Mouse (Mus musculus) forebrain, embryonic 13.5 days (tissue): ENCODE measurements around the gene Mrpl23. TPM values are rescaled to one million over a fixed set of nuclear protein-coding genes. Genes with fewer than 3 reads are reported as not detected.
A peak's percentile ranks its signal among the peaks of the same experiment; 100 is the strongest.

Experiments used
- ATAC-seq: fragments of 200-750 bp; cut with Nextera tagmentation; 2 replicates; pipeline ENCODE4 v1.8.0; 2017
- H3K27ac ChIP-seq: fragments of 300-500 bp; sonication (generic); 2 replicates; pipeline ENCODE4 v1.5.1; 2015; ENCODE audit warnings: inconsistent platforms, mild to moderate bottlenecking, moderate library complexity
- H3K27me3 ChIP-seq: fragments of 300-500 bp; sonication (generic); 2 replicates; pipeline ENCODE4 v1.6.1; 2015; ENCODE audit warnings: mild to moderate bottlenecking, inconsistent platforms
- H3K36me3 ChIP-seq: fragments of 300-500 bp; sonication (generic); 2 replicates; pipeline ENCODE4 v1.6.1; 2015; ENCODE audit warnings: mild to moderate bottlenecking, inconsistent platforms; ENCODE audit not compliant: poor library complexity, severe bottlenecking
- H3K4me1 ChIP-seq: fragments of 300-500 bp; sonication (generic); 2 replicates; pipeline ENCODE4 v1.6.1; 2015; ENCODE audit warnings: inconsistent platforms
- H3K4me2 ChIP-seq: fragments of 300-500 bp; sonication (generic); 2 replicates; pipeline ENCODE4 v1.6.1; 2015; ENCODE audit warnings: inconsistent platforms, mild to moderate bottlenecking, moderate library complexity
- H3K4me3 ChIP-seq: fragments of 300-500 bp; sonication (generic); 2 replicates; pipeline ENCODE4 v1.5.1; 2015; ENCODE audit warnings: mild to moderate bottlenecking, inconsistent platforms
- H3K9ac ChIP-seq: fragments of 300-500 bp; sonication (generic); 2 replicates; pipeline ENCODE4 v1.6.1; 2015; ENCODE audit warnings: mild to moderate bottlenecking, inconsistent platforms
- H3K9me3 ChIP-seq: fragments of 300-500 bp; sonication (generic); replicated peaks from 2 replicates; pipeline ENCODE4 v1.6.1; 2016; ENCODE audit warnings: inconsistent platforms
- WGBS: fragments of 180-500 bp; shearing (Covaris S2); methylation state at CpG from one replicate; pipeline ENCODE4 v1.1.7; 2015; 5-methylcytosine and 5-hydroxymethylcytosine counted together
- polyA plus RNA-seq: library from polyadenylated mRNA; unstranded; fragments of >200 nt; fragmentation: Nextera tagmentation; extraction: Ambion mirVana; gene quantifications from 2 replicates; pipeline ENCODE4 v1.2.1, GENCODE M21; 2015

The Mrpl23 gene
- polyA plus RNA-seq, 1 experiment from 2014 or later, result 16.5 TPM

DNA sequence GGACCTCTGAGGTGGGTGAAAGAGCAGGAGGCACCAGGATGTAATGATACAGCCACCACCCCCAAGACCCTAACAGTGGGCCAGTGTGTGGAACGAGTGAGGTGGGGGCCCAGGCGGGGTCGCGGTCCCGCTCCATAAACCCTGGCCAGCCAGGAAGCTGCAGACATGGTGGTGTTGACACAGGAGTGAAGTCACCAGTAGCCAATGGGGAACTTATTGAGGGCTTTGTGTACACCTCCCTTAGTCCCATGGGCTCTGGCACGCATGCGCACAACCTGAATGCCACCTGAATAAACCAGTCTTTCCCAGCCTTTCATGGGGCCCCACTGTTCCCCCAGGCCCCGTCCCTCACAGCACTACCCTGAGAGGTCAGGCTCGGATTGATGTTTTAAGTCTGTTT, 38.1 kb downstream of the Mrpl23 start:
- H3K9ac ChIP-seq, result no peak overlapping the region
- ATAC-seq, result no peak
- H3K4me1 ChIP-seq, result 0 out of 2 replicates have a peak, but pooled peaks cover 16% of the 10 kb centered on the region
- H3K27me3 ChIP-seq, result no peaks in the 10 kb centered on the region
- no peak overlapping the region for H3K4me3 ChIP-seq
- H3K27ac ChIP-seq, result no peak overlapping the region
- no peaks in the 10 kb centered on the region for H3K9me3 ChIP-seq
- no peak overlapping the region for H3K4me2 ChIP-seq
- 89% methylated on average over 9 of the region's 9 CpGs for WGBS
- H3K36me3 ChIP-seq, result no peaks in the 10 kb centered on the region

GRCm38 (mm10) chr7:142571458-142572220, 39.2 kb downstream of the Mrpl23 start:
- H3K27ac ChIP-seq, result no peak overlapping the region
- H3K9me3 ChIP-seq, result no peaks in the 10 kb centered on the region
- no peaks in the 10 kb centered on the region for H3K27me3 ChIP-seq
- no peaks in the 10 kb centered on the region for H3K36me3 ChIP-seq
- no peak overlapping the region for H3K9ac ChIP-seq
- no peak overlapping the region for H3K4me2 ChIP-seq
- H3K4me3 ChIP-seq, result no peak overlapping the region
- 0 out of 2 replicates have a peak, but pooled peaks cover 16% of the 10 kb centered on the region for H3K4me1 ChIP-seq
- no peak for ATAC-seq
- 78% methylated on average over 16 of the region's 16 CpGs for WGBS

- H3K27me3 ChIP-seq, result no peaks in the 10 kb centered on the region
- H3K9me3 ChIP-seq, result no peaks in the 10 kb centered on the region
- H3K36me3 ChIP-seq, result no peaks in the 10 kb centered on the region
- H3K4me1 ChIP-seq, result 0 out of 2 replicates have a peak, but pooled peaks cover 16% of the 10 kb centered on the region
- H3K9ac ChIP-seq, result no peak overlapping the region
- no peak overlapping the region for H3K27ac ChIP-seq
- no peak overlapping the region for H3K4me3 ChIP-seq
- 66% methylated on average over 7 of the region's 7 CpGs for WGBS
- no peak overlapping the region for H3K4me2 ChIP-seq
- no peak for ATAC-seq
Measured at GRCm38 (mm10) chr7:142572343-142572742, 39.9 kb downstream of the Mrpl23 start.

DNA sequence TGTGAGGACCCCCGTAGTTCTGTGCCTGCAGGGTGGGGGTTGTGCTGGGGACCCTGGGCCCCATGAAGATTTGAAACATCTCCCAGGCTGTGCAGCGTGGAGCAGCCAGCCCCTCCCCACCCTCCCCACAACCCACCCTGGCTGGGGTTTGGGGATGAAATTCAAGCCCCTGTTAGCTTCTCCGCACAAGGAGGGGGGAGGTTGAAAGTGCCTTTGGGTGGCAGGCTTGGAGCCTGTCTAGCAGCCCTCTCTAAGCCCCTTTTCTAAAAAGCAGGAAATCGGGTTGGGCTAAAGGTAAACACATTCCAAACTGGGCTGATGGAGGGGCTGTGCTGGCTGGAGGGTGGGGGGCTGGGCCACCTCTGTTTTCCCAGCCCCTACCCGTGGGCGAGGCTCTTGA, 40.5 kb downstream of the Mrpl23 start:
- no peak overlapping the region for H3K27ac ChIP-seq
- ATAC-seq, result no peak
- no peak overlapping the region for H3K4me2 ChIP-seq
- H3K9me3 ChIP-seq, result no peaks in the 10 kb centered on the region
- 54% methylated on average over 6 of the region's 6 CpGs for WGBS
- no peak overlapping the region for H3K9ac ChIP-seq
- no peaks in the 10 kb centered on the region for H3K27me3 ChIP-seq
- no peak overlapping the region for H3K4me3 ChIP-seq
- H3K4me1 ChIP-seq, result 0 out of 2 replicates have a peak, but pooled peaks cover 16% of the 10 kb centered on the region
- H3K36me3 ChIP-seq, result no peaks in the 10 kb centered on the region

DNA sequence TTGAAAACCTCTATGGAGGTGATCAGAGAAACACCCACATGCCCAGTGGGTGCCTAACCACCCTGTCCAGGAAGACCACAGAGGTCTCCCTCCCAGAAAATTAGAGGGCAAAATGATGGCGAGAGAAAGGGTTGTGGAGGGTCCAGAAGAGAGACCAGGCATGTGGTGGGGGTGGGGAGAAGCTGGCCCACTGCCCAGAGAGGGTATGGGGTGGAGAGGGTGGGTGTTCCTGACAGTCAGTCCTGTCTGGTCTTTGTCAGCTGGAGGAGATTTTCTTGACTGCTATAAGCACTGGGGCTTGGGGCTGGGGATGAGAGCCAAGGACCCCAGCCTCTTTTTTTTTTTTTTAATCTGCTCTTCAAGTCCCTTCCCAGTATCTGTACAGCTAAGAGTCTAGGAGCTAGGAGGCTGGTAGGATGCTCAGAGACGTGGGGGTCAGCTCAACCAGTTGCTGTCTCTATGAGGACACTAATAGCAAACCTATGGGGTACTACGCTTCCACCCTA, 41.7 kb downstream of the Mrpl23 start:
- 76% methylated on average over 3 of the region's 3 CpGs for WGBS
- H3K4me3 ChIP-seq, result no peak overlapping the region
- H3K4me2 ChIP-seq, result no peak overlapping the region
- no peak overlapping the region for H3K9ac ChIP-seq
- H3K9me3 ChIP-seq, result no peaks in the 10 kb centered on the region; the same call in 1 of the 2 replicates
- no peak overlapping the region for H3K27ac ChIP-seq
- ATAC-seq, result no peak
- 0 out of 2 replicates have a peak, but pooled peaks cover 11% of the 10 kb centered on the region for H3K4me1 ChIP-seq
- H3K27me3 ChIP-seq, result no peaks in the 10 kb centered on the region
- H3K36me3 ChIP-seq, result no peaks in the 10 kb centered on the region

DNA sequence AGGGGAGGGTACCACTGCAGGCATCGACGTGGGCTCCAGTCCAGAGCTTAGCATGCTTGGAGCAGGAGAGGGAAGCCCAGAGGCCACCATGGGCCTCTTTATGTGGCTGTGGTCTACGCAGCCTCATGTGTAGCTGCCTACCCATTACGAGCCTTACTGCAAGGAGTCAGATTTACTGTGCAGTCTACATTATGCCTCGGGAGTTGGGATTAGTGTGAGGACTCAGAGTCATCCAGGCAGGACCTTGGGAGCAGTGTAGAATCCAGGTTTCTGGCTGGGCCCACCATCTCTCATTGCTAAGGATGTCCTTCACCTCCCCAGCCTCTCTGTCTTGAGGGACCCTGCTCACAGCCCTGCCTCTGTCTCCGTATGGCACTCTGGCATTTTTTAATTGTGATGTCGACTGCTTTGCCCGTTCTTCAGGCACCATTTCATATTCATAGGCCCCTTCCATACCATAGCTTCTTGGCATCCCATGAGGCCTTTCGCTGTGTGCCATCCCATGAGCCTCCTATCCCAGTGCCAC, 42.4 kb downstream of the Mrpl23 start:
- H3K9me3 ChIP-seq, result peaks cover 2% of the 10 kb centered on the region; the same call in 1 of the 2 replicates
- H3K9ac ChIP-seq, result no peak overlapping the region
- no peak overlapping the region for H3K27ac ChIP-seq
- H3K27me3 ChIP-seq, result no peaks in the 10 kb centered on the region
- no peak overlapping the region for H3K4me3 ChIP-seq
- no peaks in the 10 kb centered on the region for H3K36me3 ChIP-seq
- ATAC-seq, result no peak
- H3K4me1 ChIP-seq, result 0 out of 2 replicates have a peak, but pooled peaks cover 11% of the 10 kb centered on the region
- 87% methylated on average over 9 of the region's 9 CpGs for WGBS
- no peak overlapping the region for H3K4me2 ChIP-seq

GRCm38 (mm10) chr7:142575491-142575890, 43.0 kb downstream of the Mrpl23 start:
- peaks cover 4% of the 10 kb centered on the region; the same call in 1 of the 2 replicates for H3K9me3 ChIP-seq
- no peak overlapping the region for H3K4me3 ChIP-seq
- no peak overlapping the region for H3K27ac ChIP-seq
- H3K4me2 ChIP-seq, result no peak overlapping the region
- no peaks in the 10 kb centered on the region for H3K36me3 ChIP-seq
- no peak for ATAC-seq
- 94% methylated on average over 12 of the region's 12 CpGs for WGBS
- H3K4me1 ChIP-seq, result 0 out of 2 replicates have a peak, but pooled peaks cover 11% of the 10 kb centered on the region
- H3K27me3 ChIP-seq, result no peaks in the 10 kb centered on the region
- H3K9ac ChIP-seq, result no peak overlapping the region

DNA sequence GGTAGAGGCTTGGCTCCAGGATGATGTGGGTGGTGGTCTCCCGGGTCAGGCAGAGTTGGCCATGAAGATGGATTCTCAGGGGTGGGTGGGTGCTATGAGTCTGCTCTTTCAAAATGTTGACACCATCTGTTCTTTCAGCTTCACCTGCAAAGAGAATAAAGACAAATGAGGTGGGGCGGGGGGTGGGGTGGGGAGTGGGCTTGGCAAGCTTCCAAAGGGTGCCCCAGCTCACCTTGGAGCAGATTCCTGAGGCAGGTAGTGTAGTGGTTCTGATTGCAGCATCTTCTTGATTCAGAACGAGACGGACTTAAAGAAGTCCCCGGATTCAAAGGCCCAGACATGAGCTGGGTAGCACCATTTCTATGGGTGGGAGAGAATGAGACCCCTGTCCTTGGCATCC, 43.5 kb downstream of the Mrpl23 start:
- Histone ChIP-seq H3K27me3 (no peaks in the 10 kb centered on the region), H3K27ac (no peak overlapping the region), H3K9ac (no peak overlapping the region), H3K9me3 (peaks cover 5% of the 10 kb centered on the region; the same call in 1 of the 2 replicates), H3K36me3 (no peaks in the 10 kb centered on the region), H3K4me1 (peaks cover 14% of the 10 kb centered on the region; the same call in 1 of the 2 replicates), H3K4me3 (no peak overlapping the region), H3K4me2 (no peak overlapping the region)
- no peak for ATAC-seq
- 89% methylated on average over 5 of the region's 5 CpGs for WGBS

GRCm38 (mm10) chr7:142576472-142577326, 44.2 kb downstream of the Mrpl23 start:
- no peaks in the 10 kb centered on the region for H3K36me3 ChIP-seq
- no peak overlapping the region for H3K4me3 ChIP-seq
- no peak overlapping the region for H3K4me2 ChIP-seq
- no peak overlapping the region for H3K9ac ChIP-seq
- H3K9me3 ChIP-seq, result peaks cover 10% of the 10 kb centered on the region; the same call in 1 of the 2 replicates
- H3K4me1 ChIP-seq, result peaks cover 13% of the 10 kb centered on the region; the same call in 1 of the 2 replicates
- no peaks in the 10 kb centered on the region for H3K27me3 ChIP-seq
- WGBS, result 91% methylated on average over 25 of the region's 25 CpGs
- no peak for ATAC-seq
- H3K27ac ChIP-seq, result no peak overlapping the region

DNA sequence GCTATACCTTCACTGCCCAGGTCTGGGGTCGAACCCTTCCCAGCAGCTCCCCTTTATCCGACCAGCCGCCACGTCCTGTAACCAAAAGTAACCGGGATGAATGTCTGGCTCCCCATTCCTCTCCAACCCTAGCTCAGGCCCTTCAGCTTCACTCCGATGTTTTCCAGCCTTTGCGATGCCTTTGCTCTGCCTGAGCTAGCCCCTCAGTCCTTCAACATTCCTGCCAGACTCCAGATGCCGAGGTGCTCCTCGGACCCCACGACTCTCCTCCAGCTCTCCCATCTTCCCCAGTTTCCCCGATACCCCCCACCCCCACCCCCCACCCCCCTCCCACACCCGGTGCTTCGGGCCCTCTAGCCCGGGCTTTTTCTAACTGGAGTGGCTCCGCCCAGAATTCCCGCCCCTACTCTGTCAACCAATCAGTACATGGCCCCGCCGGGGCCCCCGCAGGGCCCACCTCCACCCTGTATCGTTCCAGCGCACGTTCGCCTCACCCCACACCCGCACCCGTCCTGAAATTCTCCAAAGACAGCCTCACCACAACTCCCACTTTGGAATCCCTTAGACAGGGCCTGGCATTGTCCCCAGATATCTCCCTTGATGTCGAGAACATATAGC, 45.4 kb downstream of the Mrpl23 start:
- Histone ChIP-seq H3K27ac (no peak overlapping the region), H3K4me3 (peak overlapping the region; percentile 9; the same call in 1 of the 2 replicates), H3K36me3 (no peaks in the 10 kb centered on the region), H3K27me3 (no peaks in the 10 kb centered on the region), H3K4me1 (peaks cover 9% of the 10 kb centered on the region; the same call in 1 of the 2 replicates), H3K4me2 (peak overlapping the region; percentile 48), H3K9me3 (peaks cover 10% of the 10 kb centered on the region; the same call in 1 of the 2 replicates), H3K9ac (0 out of 2 replicates have a peak overlapping the region, but pooled peaks have one; percentile 30)
- WGBS, result 50% methylated on average over 22 of the region's 26 CpGs
- peak; percentile 37 for ATAC-seq

DNA sequence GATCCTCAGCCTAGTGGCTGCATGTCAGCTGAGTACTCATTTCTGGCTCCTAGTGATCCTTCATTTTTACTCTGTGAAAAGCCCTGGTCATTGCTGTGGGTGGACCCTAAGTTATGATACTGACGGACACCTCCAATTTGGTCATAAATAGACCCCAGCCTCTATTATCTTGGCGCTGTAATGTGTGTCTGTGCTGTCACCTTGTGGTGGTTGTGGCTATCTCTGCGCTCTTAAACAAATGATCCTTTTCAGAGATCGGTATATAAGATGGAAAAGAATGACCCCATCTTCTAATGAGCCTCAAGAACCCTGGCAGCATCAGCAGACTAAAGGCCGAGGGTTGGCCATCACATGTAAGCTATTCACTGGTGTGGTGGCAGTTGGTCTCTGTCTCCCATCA, 46.6 kb downstream of the Mrpl23 start:
- peaks cover 10% of the 10 kb centered on the region; the same call in 1 of the 2 replicates for H3K9me3 ChIP-seq
- H3K27ac ChIP-seq, result no peak overlapping the region
- no peak for ATAC-seq
- H3K27me3 ChIP-seq, result no peaks in the 10 kb centered on the region
- H3K4me3 ChIP-seq, result no peak overlapping the region
- H3K4me2 ChIP-seq, result no peak overlapping the region
- H3K4me1 ChIP-seq, result peaks cover 9% of the 10 kb centered on the region; the same call in 1 of the 2 replicates
- WGBS, result 62% methylated on average over 5 of the region's 5 CpGs
- no peak overlapping the region for H3K9ac ChIP-seq
- H3K36me3 ChIP-seq, result no peaks in the 10 kb centered on the region
